Mouse (Mus musculus): Measurements from ENCODE around the gene Cacng7. TPM values are rescaled to one million over a fixed set of nuclear protein-coding genes. Genes with fewer than 3 reads are reported as not detected.

Gene Cacng7
- polyA plus RNA-seq, 1 experiment = 1.1 TPM

GRCm38 (mm10) chr7:3414888-3415287 is 82.1 kb downstream of the Cacng7 start:
- no peak overlapping the region for H3K4me3 ChIP-seq (ENCODE audit: insufficient read depth, poor library complexity, severe bottlenecking)
- no peaks in the 10 kb centered on the region for H3K79me3 ChIP-seq (ENCODE audit: low read depth)
- no peaks in the 10 kb centered on the region for H3K79me2 ChIP-seq (ENCODE audit: control insufficient read depth, insufficient read depth)
- H3K27me3 ChIP-seq (ENCODE audit: control insufficient read depth, insufficient read depth, insufficient read length) = no peaks in the 10 kb centered on the region
- H3K36me3 ChIP-seq (ENCODE audit: control insufficient read depth, insufficient read depth) = no peaks in the 10 kb centered on the region
- H3ac ChIP-seq (ENCODE audit: control insufficient read depth, insufficient read length, low read depth) = no peak overlapping the region
- no peak for TF ChIP-seq USF1 (IDR thresholded peaks at IDR 0.05; ENCODE audit: low read depth)
- no peak for TF ChIP-seq MAX (IDR thresholded peaks at IDR 0.05)
- no peak for TF ChIP-seq MYOD1 (IDR thresholded peaks at IDR 0.05; ENCODE audit: control insufficient read depth, insufficient read length, low read depth)
- no peak for TF ChIP-seq MYOG (IDR thresholded peaks at IDR 0.05; ENCODE audit: control insufficient read depth, extremely low read depth, insufficient read length)
- TF ChIP-seq FOSL1 (IDR thresholded peaks at IDR 0.05; ENCODE audit: insufficient read depth, low read length, poor library complexity, severe bottlenecking) = no peak
- no peak for TF ChIP-seq CEBPB (IDR thresholded peaks at IDR 0.05; ENCODE audit: low read depth)
- no peak for TF ChIP-seq CTCF (IDR thresholded peaks at IDR 0.05; ENCODE audit: control insufficient read depth, insufficient read depth, insufficient read length)

- Histone ChIP-seq H3K79me2 (ENCODE audit: control insufficient read depth, insufficient read depth) (no peaks in the 10 kb centered on the region), H3K27me3 (ENCODE audit: control insufficient read depth, insufficient read depth, insufficient read length) (no peaks in the 10 kb centered on the region), H3K36me3 (ENCODE audit: control insufficient read depth, insufficient read depth) (no peaks in the 10 kb centered on the region), H3K4me3 (ENCODE audit: insufficient read depth, poor library complexity, severe bottlenecking) (no peak overlapping the region), H3K79me3 (ENCODE audit: low read depth) (no peaks in the 10 kb centered on the region), H3ac (ENCODE audit: control insufficient read depth, insufficient read length, low read depth) (no peak overlapping the region)
- no peak for TF ChIP-seq MAX (IDR thresholded peaks at IDR 0.05)
- TF ChIP-seq CTCF (IDR thresholded peaks at IDR 0.05; ENCODE audit: control insufficient read depth, insufficient read depth, insufficient read length) = no peak
- no peak for TF ChIP-seq USF1 (IDR thresholded peaks at IDR 0.05; ENCODE audit: low read depth)
- no peak for TF ChIP-seq FOSL1 (IDR thresholded peaks at IDR 0.05; ENCODE audit: insufficient read depth, low read length, poor library complexity, severe bottlenecking)
- TF ChIP-seq CEBPB (IDR thresholded peaks at IDR 0.05; ENCODE audit: low read depth) = no peak
- TF ChIP-seq MYOG (IDR thresholded peaks at IDR 0.05; ENCODE audit: control insufficient read depth, extremely low read depth, insufficient read length) = no peak
- no peak for TF ChIP-seq MYOD1 (IDR thresholded peaks at IDR 0.05; ENCODE audit: control insufficient read depth, insufficient read length, low read depth)
Observed at GRCm38 (mm10) chr7:3415378-3415777, 82.6 kb downstream of the Cacng7 start.

Small RNAs within 50 kb of the gene (microRNA-seq; reads per million reads assigned to microRNA genes)
- 1.7 reads per million, percentile 37 among the genes with 10 or more reads in this experiment for gene Gm23450 (ENCODE audit: borderline microRNAs expressed)

Other genes with a start within 250 kb of the Cacng7 start
- 0.66 TPM for gene AU018091, start 163.8 kb upstream of the Cacng7 start, polyA plus RNA-seq (2012; fragmentation: generic; extraction: Trizol)
- 0.01 TPM for gene Nlrp12, start 83.2 kb upstream of the Cacng7 start, polyA plus RNA-seq (2012; fragmentation: generic; extraction: Trizol)
- 157 TPM for gene Myadm, start 43.9 kb upstream of the Cacng7 start, polyA plus RNA-seq (2012; fragmentation: generic; extraction: Trizol)
- gene Prkcg, start 43.8 kb upstream of the Cacng7 start, polyA plus RNA-seq (2012; fragmentation: generic; extraction: Trizol) = 0.40 TPM
- 1.3 TPM for gene Cacng8, start 57.7 kb downstream of the Cacng7 start, polyA plus RNA-seq (2012; fragmentation: generic; extraction: Trizol)
- gene Cacng6, start 91.2 kb downstream of the Cacng7 start, polyA plus RNA-seq (2012; fragmentation: generic; extraction: Trizol) = 0.27 TPM
- not detected for gene Tarm1, start 169.7 kb downstream of the Cacng7 start, polyA plus RNA-seq (2012; fragmentation: generic; extraction: Trizol)